Mouse (Mus musculus) heart, embryonic 13.5 days (tissue): Measurements from ENCODE around the gene Psip1. TPM values are rescaled to one million over a fixed set of nuclear protein-coding genes. Genes with fewer than 3 reads are reported as not detected.

ENCODE experiments used
- ATAC-seq: fragments of 200-750 bp; cut with Nextera tagmentation; 2 replicates; pipeline ENCODE4 v1.8.0; 2017; ENCODE audit warnings: moderate TSS enrichment; ENCODE audit not compliant: insufficient number of reproducible peaks, low FRiP score, low TSS enrichment; ENCODE audit errors: extremely low read depth
- H3K27ac ChIP-seq: fragments of 300-500 bp; sonication (generic); replicated peaks from 2 replicates; pipeline ENCODE4 v1.5.1; 2015; ENCODE audit warnings: moderate library complexity, mild to moderate bottlenecking, inconsistent platforms
- H3K27me3 ChIP-seq: fragments of 300-500 bp; sonication (generic); replicated peaks from 2 replicates; pipeline ENCODE4 v1.6.1; 2015; ENCODE audit warnings: mild to moderate bottlenecking, inconsistent platforms
- H3K36me3 ChIP-seq: fragments of 300-500 bp; sonication (generic); 2 replicates; pipeline ENCODE4 v1.6.1; 2015; ENCODE audit warnings: mild to moderate bottlenecking, inconsistent platforms
- H3K4me1 ChIP-seq: fragments of 300-500 bp; sonication (generic); 2 replicates; pipeline ENCODE4 v1.6.1; 2015; ENCODE audit warnings: inconsistent platforms
- H3K4me2 ChIP-seq: fragments of 300-500 bp; sonication (generic); 2 replicates; pipeline ENCODE4 v1.6.1; 2015; ENCODE audit warnings: inconsistent platforms, mild to moderate bottlenecking, moderate library complexity
- H3K4me3 ChIP-seq: fragments of 300-500 bp; sonication (generic); 2 replicates; pipeline ENCODE4 v1.5.1; 2015; ENCODE audit warnings: moderate library complexity, mild to moderate bottlenecking, inconsistent platforms
- H3K9ac ChIP-seq: fragments of 300-500 bp; sonication (generic); 2 replicates; pipeline ENCODE4 v1.6.1; 2015; ENCODE audit warnings: inconsistent platforms, mild to moderate bottlenecking, moderate library complexity
- H3K9me3 ChIP-seq: fragments of 300-500 bp; sonication (generic); 2 replicates; pipeline ENCODE4 v1.6.1; 2016; ENCODE audit warnings: inconsistent platforms
- WGBS: fragments of 180-500 bp; shearing (Covaris S2); methylation state at CpG from one replicate; pipeline ENCODE4 v1.1.7; 2015; ENCODE audit warnings: mixed read lengths; 5-methylcytosine and 5-hydroxymethylcytosine counted together
- polyA plus RNA-seq: library from polyadenylated mRNA; unstranded; fragments of >200 nt; fragmentation: Nextera tagmentation; extraction: Ambion mirVana; gene quantifications from 2 replicates; pipeline ENCODE4 v1.2.1, GENCODE M21; 2015

The Psip1 gene
- polyA plus RNA-seq, 1 experiment from 2014 or later, result 76.7 TPM

GRCm38 (mm10) chr4:83417160-83417819 is 69.0 kb downstream of the Psip1 start, which contains the start of gene Snapc3:
TSS of gene Snapc3 (plus strand) at chr4:83417724.
- H3K4me3 ChIP-seq, result peak within 1 kb of the TSS; percentile 85
- 0 out of 2 replicates have a peak, but pooled peaks cover 4% of the 10 kb centered on the region for H3K9me3 ChIP-seq
- peak; percentile 98 for ATAC-seq
- H3K27me3 ChIP-seq, result no peaks in the 10 kb centered on the region
- H3K9ac ChIP-seq, result peak within 1 kb of the TSS; percentile 94
- H3K27ac ChIP-seq, result peak within 1 kb of the TSS; percentile 87
- H3K4me2 ChIP-seq, result peak within 1 kb of the TSS; percentile 84
- WGBS, result 1% methylated on average over 41 of the region's 41 CpGs
- peaks cover 16% of the 10 kb centered on the region for H3K36me3 ChIP-seq
- peaks cover 19% of the 10 kb centered on the region for H3K4me1 ChIP-seq

GRCm38 (mm10) chr4:83414241-83414824 is 71.9 kb downstream of the Psip1 start:
- no peak overlapping the region for H3K9ac ChIP-seq
- H3K36me3 ChIP-seq, result 0 out of 2 replicates have a peak, but pooled peaks cover 3% of the 10 kb centered on the region
- WGBS, result 80% methylated on average over 5 of the region's 5 CpGs
- 0 out of 2 replicates have a peak, but pooled peaks cover 4% of the 10 kb centered on the region for H3K9me3 ChIP-seq
- H3K4me1 ChIP-seq, result peaks cover 16% of the 10 kb centered on the region
- H3K4me3 ChIP-seq, result no peak overlapping the region
- no peaks in the 10 kb centered on the region for H3K27me3 ChIP-seq
- no peak overlapping the region for H3K27ac ChIP-seq
- no peak for ATAC-seq
- H3K4me2 ChIP-seq, result no peak overlapping the region

- ATAC-seq, result no peak
- Histone ChIP-seq H3K27me3 (no peaks in the 10 kb centered on the region), H3K4me2 (no peak overlapping the region), H3K27ac (no peak overlapping the region), H3K4me1 (peaks cover 5% of the 10 kb centered on the region; the same call in 1 of the 2 replicates), H3K4me3 (no peak overlapping the region), H3K9ac (no peak overlapping the region), H3K36me3 (no peaks in the 10 kb centered on the region), H3K9me3 (peaks cover 23% of the 10 kb centered on the region)
- WGBS, result 63% methylated on average over 3 of the region's 3 CpGs
Measured at GRCm38 (mm10) chr4:83412060-83412459, 74.2 kb downstream of the Psip1 start.

- WGBS, result 93% methylated on average over 4 of the region's 4 CpGs
- Histone ChIP-seq H3K4me1 (no peaks in the 10 kb centered on the region), H3K27ac (no peak overlapping the region), H3K9me3 (peaks cover 21% of the 10 kb centered on the region), H3K4me3 (no peak overlapping the region), H3K9ac (no peak overlapping the region), H3K27me3 (no peaks in the 10 kb centered on the region), H3K36me3 (no peaks in the 10 kb centered on the region), H3K4me2 (no peak overlapping the region)
- ATAC-seq, result no peak
Measured at GRCm38 (mm10) chr4:83409867-83410505, 76.3 kb downstream of the Psip1 start.

- peaks cover 32% of the 10 kb centered on the region for H3K9me3 ChIP-seq
Measured at GRCm38 (mm10) chr4:83407688-83408087, 78.6 kb downstream of the Psip1 start.

More at GRCm38 (mm10) chr4:83407688-83408087, 78.6 kb downstream of the Psip1 start:
- Histone ChIP-seq H3K9ac (no peak overlapping the region), H3K4me2 (no peak overlapping the region), H3K4me3 (no peak overlapping the region), H3K27ac (no peak overlapping the region), H3K4me1 (no peaks in the 10 kb centered on the region), H3K27me3 (no peaks in the 10 kb centered on the region), H3K36me3 (no peaks in the 10 kb centered on the region)
- 81% methylated on average over 6 of the region's 6 CpGs for WGBS
- no peak for ATAC-seq

Other genes starting within 250 kb of the Psip1 start
- 2.1 and 2.5 TPM in 2 replicates for gene Ttc39b, start 162.2 kb downstream of the Psip1 start, polyA plus RNA-seq
- 27.1 and 32.8 TPM in 2 replicates for gene Snapc3, start 68.7 kb downstream of the Psip1 start, polyA plus RNA-seq
- 2.3 and 2.6 TPM in 2 replicates for gene Ccdc171, start 39.1 kb upstream of the Psip1 start, polyA plus RNA-seq